In the genomic region with DNA sequence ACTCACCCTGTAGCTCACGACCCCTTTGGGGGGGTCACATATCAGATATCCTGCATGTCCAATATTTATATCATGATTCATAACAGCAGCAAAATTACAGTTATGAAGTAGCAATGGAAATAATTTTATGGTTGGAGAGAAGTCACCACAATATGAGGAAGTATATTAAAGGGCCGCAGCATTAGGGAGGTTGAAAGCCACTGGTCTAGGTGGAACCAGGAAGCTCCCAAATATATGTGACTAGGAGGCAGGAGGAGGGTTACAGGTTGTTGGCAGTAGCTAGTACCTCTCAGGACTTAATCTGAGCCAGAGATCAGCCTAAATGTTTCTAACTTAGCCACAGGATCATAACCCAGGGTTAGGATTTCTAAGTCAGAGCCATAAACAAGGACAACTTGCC, we compare ENCODE assay signal across 25 mouse cellular contexts.
"Had no signal": no experiment of that assay in that cellular context is flagged by ENCODE, and none has a peak within 500 bp of the region (broad histone marks: within the 10 kb centered on the region; RNA-seq: fewer than 3 reads in every experiment).

No protein-coding gene starts in this region.

- H3K4me3 ChIP-seq: gastrocnemius, adult 2 months; heart, embryonic 10.5 days; heart, embryonic 12.5 days; hindbrain, embryonic 13.5 days; hindbrain, embryonic 15.5 days; kidney, embryonic 15.5 days; limb, embryonic 10.5 days; limb, embryonic 12.5 days; liver, embryonic 12.5 days had no signal

- H3K27me3 ChIP-seq: heart, embryonic 12.5 days; hindbrain, embryonic 13.5 days; hindbrain, embryonic 15.5 days had no signal

- H3K9me3 ChIP-seq: heart, embryonic 10.5 days; heart, embryonic 12.5 days; hindbrain, embryonic 13.5 days; hindbrain, embryonic 15.5 days; kidney, embryonic 15.5 days; limb, embryonic 10.5 days; limb, embryonic 12.5 days; liver, embryonic 12.5 days had no signal

- H3K27ac ChIP-seq: gastrocnemius, adult 2 months; heart, embryonic 10.5 days; hindbrain, embryonic 13.5 days; hindbrain, embryonic 15.5 days; hindbrain, postnatal 0 days; kidney, embryonic 15.5 days; kidney, postnatal 0 days; limb, embryonic 12.5 days; liver, embryonic 12.5 days; liver, embryonic 14.5 days had no signal

- H3K9ac ChIP-seq: heart, embryonic 12.5 days; hindbrain, embryonic 13.5 days; hindbrain, embryonic 15.5 days; kidney, embryonic 15.5 days; limb, embryonic 12.5 days; liver, embryonic 12.5 days; liver, embryonic 14.5 days had no signal

- DNase-seq: gastrocnemius, adult 2 months; gastrocnemius, postnatal 10 days; gastrocnemius, postnatal 36 days; heart, adult 18-20 months; heart, postnatal 10 days; heart, postnatal 4 days; kidney, adult 11 months; kidney, adult 2 months; kidney, adult 9 months; kidney, postnatal 14 days; kidney, postnatal 36 days; layer of hippocampus, adult 9-11 months; layer of hippocampus, postnatal 36 days had no signal

- H3K4me2 ChIP-seq: heart, embryonic 12.5 days; hindbrain, embryonic 13.5 days; hindbrain, embryonic 15.5 days; kidney, embryonic 15.5 days; liver, embryonic 12.5 days had no signal

- H3K4me1 ChIP-seq: liver, embryonic 12.5 days had no signal

- H3K36me3 ChIP-seq: heart, embryonic 10.5 days; heart, embryonic 12.5 days; hindbrain, embryonic 13.5 days; hindbrain, embryonic 15.5 days; kidney, embryonic 15.5 days; limb, embryonic 10.5 days; limb, embryonic 12.5 days; liver, embryonic 12.5 days had no signal

- ATAC-seq: hindbrain, postnatal 0 days; intestine, embryonic 16.5 days; liver, embryonic 12.5 days had no signal
